Mouse (Mus musculus) liver, embryonic 16.5 days (tissue): ENCODE measurements around the gene Tlcd2. TPM values are rescaled to one million over a fixed set of nuclear protein-coding genes. Genes with fewer than 3 reads are reported as not detected.
A peak's percentile ranks its signal among the peaks of the same experiment; 100 is the strongest.

ENCODE experiments used
- ATAC-seq: fragments of 200-750 bp; cut with Nextera tagmentation; 2 replicates; pipeline ENCODE4 v1.8.0; 2017; ENCODE audit warnings: low read depth, mild to moderate bottlenecking, moderate number of reproducible peaks, moderate library complexity
- H3K27ac ChIP-seq: fragments of 300-500 bp; sonication (generic); 2 replicates; pipeline ENCODE4 v1.5.1; 2014; ENCODE audit warnings: mild to moderate bottlenecking, low read length
- H3K27me3 ChIP-seq: fragments of 300-500 bp; sonication (generic); 2 replicates; pipeline ENCODE4 v1.6.1; 2014; ENCODE audit warnings: low read depth, low read length, mixed read lengths; ENCODE audit not compliant: control insufficient read depth, insufficient read depth
- H3K36me3 ChIP-seq: fragments of 300-500 bp; sonication (generic); 2 replicates; pipeline ENCODE4 v1.6.1; 2014; ENCODE audit warnings: mild to moderate bottlenecking; ENCODE audit not compliant: control insufficient read depth, insufficient read depth
- H3K4me1 ChIP-seq: fragments of 300-500 bp; sonication (generic); 2 replicates; pipeline ENCODE4 v1.6.1; 2014; ENCODE audit warnings: low read depth, low read length, mixed read lengths; ENCODE audit not compliant: control insufficient read depth
- H3K4me2 ChIP-seq: fragments of 300-500 bp; sonication (generic); 2 replicates; pipeline ENCODE4 v1.6.1; 2014; ENCODE audit warnings: low read depth, low read length, mixed read lengths
- H3K4me3 ChIP-seq: fragments of 300-500 bp; sonication (generic); 2 replicates; pipeline ENCODE4 v1.5.1; 2014; ENCODE audit warnings: low read depth, mild to moderate bottlenecking, low read length
- H3K9ac ChIP-seq: fragments of 300-500 bp; sonication (generic); 2 replicates; pipeline ENCODE4 v1.6.1; 2014; ENCODE audit warnings: low read depth, low read length
- H3K9me3 ChIP-seq: fragments of 300-500 bp; sonication (generic); replicated peaks from 2 replicates; pipeline ENCODE4 v1.6.1; 2016; ENCODE audit warnings: low read length; ENCODE audit not compliant: control insufficient read depth
- WGBS: fragments of 180-500 bp; shearing (Covaris S2); extraction: QIAGEN DNeasy Blood & Tissue Kit; methylation state at CpG from one replicate; pipeline ENCODE4 v1.1.7; 2014; ENCODE audit not compliant: insufficient replicate concordance; 5-methylcytosine and 5-hydroxymethylcytosine counted together
- polyA plus RNA-seq: library from polyadenylated mRNA; unstranded; fragments of >200 nt; fragmentation: Nextera tagmentation; extraction: Ambion mirVana; gene quantifications from 2 replicates; pipeline ENCODE4 v1.2.1, GENCODE M21; 2015

Gene Tlcd2
- polyA plus RNA-seq, 1 experiment from 2014 or later = 20.4 TPM

GRCm38 (mm10) chr11:75441034-75441433, 20.5 kb upstream of the Tlcd2 start:
- no peak for ATAC-seq
- Histone ChIP-seq H3K36me3 (peaks cover 48% of the 10 kb centered on the region), H3K27ac (no peak overlapping the region), H3K27me3 (no peaks in the 10 kb centered on the region), H3K4me1 (peaks cover 11% of the 10 kb centered on the region), H3K9ac (no peak overlapping the region), H3K9me3 (no peaks in the 10 kb centered on the region), H3K4me3 (no peak overlapping the region), H3K4me2 (no peak overlapping the region)
- WGBS = 80% methylated on average over 7 of the region's 7 CpGs

- Histone ChIP-seq H3K4me2 (no peak overlapping the region), H3K4me1 (peaks cover 11% of the 10 kb centered on the region), H3K36me3 (peaks cover 54% of the 10 kb centered on the region), H3K9ac (no peak overlapping the region), H3K27ac (no peak overlapping the region), H3K9me3 (no peaks in the 10 kb centered on the region), H3K27me3 (no peaks in the 10 kb centered on the region), H3K4me3 (no peak overlapping the region)
- no peak for ATAC-seq
- WGBS = 92% methylated on average over 16 of the region's 16 CpGs
These were observed 19.9 kb upstream of the Tlcd2 start for GRCm38 (mm10) chr11:75441601-75442000.

GRCm38 (mm10) chr11:75443711-75444110, 17.8 kb upstream of the Tlcd2 start:
- H3K27me3 ChIP-seq = no peaks in the 10 kb centered on the region
- no peak overlapping the region for H3K4me3 ChIP-seq
- H3K4me1 ChIP-seq = peaks cover 27% of the 10 kb centered on the region
- no peak overlapping the region for H3K9ac ChIP-seq
- WGBS = 74% methylated on average over 8 of the region's 8 CpGs
- H3K27ac ChIP-seq = peak overlapping the region; percentile 83
- peaks cover 72% of the 10 kb centered on the region for H3K36me3 ChIP-seq
- no peak overlapping the region for H3K4me2 ChIP-seq
- peak; percentile 83 for ATAC-seq
- H3K9me3 ChIP-seq = no peaks in the 10 kb centered on the region

- Histone ChIP-seq H3K4me3 (peak overlapping the region; percentile 59), H3K9me3 (no peaks in the 10 kb centered on the region), H3K4me2 (peak overlapping the region; percentile 80), H3K27me3 (no peaks in the 10 kb centered on the region), H3K9ac (peak overlapping the region; percentile 70), H3K4me1 (peaks cover 68% of the 10 kb centered on the region), H3K36me3 (peaks cover 54% of the 10 kb centered on the region), H3K27ac (peak overlapping the region; percentile 93)
- 43% methylated on average over 3 of the region's 3 CpGs for WGBS
- no peak for ATAC-seq
These were observed 12.9 kb upstream of the Tlcd2 start for GRCm38 (mm10) chr11:75448575-75448974.

GRCm38 (mm10) chr11:75449695-75450094, 11.8 kb upstream of the Tlcd2 start:
- peak overlapping the region; percentile 70 for H3K9ac ChIP-seq
- peak; percentile 76 for ATAC-seq
- peak overlapping the region; percentile 59 for H3K4me3 ChIP-seq
- 28% methylated on average over 7 of the region's 7 CpGs for WGBS
- peaks cover 72% of the 10 kb centered on the region for H3K4me1 ChIP-seq
- H3K27ac ChIP-seq = peak overlapping the region; percentile 93
- H3K27me3 ChIP-seq = no peaks in the 10 kb centered on the region
- H3K9me3 ChIP-seq = no peaks in the 10 kb centered on the region
- H3K36me3 ChIP-seq = peaks cover 42% of the 10 kb centered on the region
- peak overlapping the region; percentile 80 for H3K4me2 ChIP-seq

GRCm38 (mm10) chr11:75450304-75450908, 11.1 kb upstream of the Tlcd2 start:
- Histone ChIP-seq H3K4me3 (peak overlapping the region; percentile 59), H3K9me3 (no peaks in the 10 kb centered on the region), H3K4me2 (peak overlapping the region; percentile 80), H3K36me3 (peaks cover 35% of the 10 kb centered on the region), H3K4me1 (peaks cover 77% of the 10 kb centered on the region), H3K27me3 (no peaks in the 10 kb centered on the region), H3K9ac (peak overlapping the region; percentile 70), H3K27ac (peak overlapping the region; percentile 93)
- ATAC-seq = peak; percentile 71
- 33% methylated on average over 8 of the region's 8 CpGs for WGBS

- Histone ChIP-seq H3K4me2 (peak overlapping the region; percentile 80), H3K9ac (peak overlapping the region; percentile 70), H3K27me3 (no peaks in the 10 kb centered on the region), H3K36me3 (peaks cover 30% of the 10 kb centered on the region), H3K4me3 (peak overlapping the region; percentile 59), H3K4me1 (peaks cover 78% of the 10 kb centered on the region), H3K27ac (peak overlapping the region; percentile 93), H3K9me3 (no peaks in the 10 kb centered on the region)
- peak; percentile 53 for ATAC-seq
- 47% methylated on average over 15 of the region's 15 CpGs for WGBS
These were observed 10.6 kb upstream of the Tlcd2 start for GRCm38 (mm10) chr11:75450936-75451335.

GRCm38 (mm10) chr11:75452081-75452480, 9.4 kb upstream of the Tlcd2 start:
- ATAC-seq = no peak
- H3K9me3 ChIP-seq = no peaks in the 10 kb centered on the region
- H3K4me1 ChIP-seq = peaks cover 84% of the 10 kb centered on the region
- H3K9ac ChIP-seq = peak overlapping the region; percentile 8; the same call in 1 of the 2 replicates
- peak overlapping the region; percentile 80 for H3K4me2 ChIP-seq
- no peak overlapping the region for H3K27ac ChIP-seq
- H3K27me3 ChIP-seq = no peaks in the 10 kb centered on the region
- no peak overlapping the region; the same call in 1 of the 2 replicates for H3K4me3 ChIP-seq
- 81% methylated on average over 8 of the region's 8 CpGs for WGBS
- peaks cover 19% of the 10 kb centered on the region for H3K36me3 ChIP-seq

- H3K4me3 ChIP-seq = peak overlapping the region; percentile 74
- H3K9ac ChIP-seq = 0 out of 2 replicates have a peak overlapping the region, but pooled peaks have one; percentile 83
- ATAC-seq = no peak
- H3K27me3 ChIP-seq = no peaks in the 10 kb centered on the region
- H3K4me1 ChIP-seq = peaks cover 82% of the 10 kb centered on the region
- peaks cover 9% of the 10 kb centered on the region for H3K36me3 ChIP-seq
- H3K9me3 ChIP-seq = no peaks in the 10 kb centered on the region
- peak overlapping the region; percentile 98 for H3K4me2 ChIP-seq
- WGBS = 88% methylated on average over 31 of the region's 31 CpGs
- no peak overlapping the region for H3K27ac ChIP-seq
These were observed 8.5 kb upstream of the Tlcd2 start for GRCm38 (mm10) chr11:75452812-75453557.
